Mouse (Mus musculus) limb, embryonic 11.5 days (tissue): ENCODE data around the gene Cacna1d. TPM values are rescaled to one million over a fixed set of nuclear protein-coding genes. Genes with fewer than 3 reads are reported as not detected.

Source experiments
- ATAC-seq: fragments of 200-750 bp; cut with Nextera tagmentation; 2 replicates; pipeline ENCODE4 v1.8.0; 2017; ENCODE audit warnings: low read depth; ENCODE audit not compliant: insufficient number of reproducible peaks, low FRiP score, low TSS enrichment
- DNase-seq: peaks from one replicate; pipeline ENCODE4 v3.0.0-alpha.2; 2015; ENCODE audit warnings: low spot score
- H3K27ac ChIP-seq: fragments of 300-500 bp; sonication (generic); replicated peaks from 2 replicates; pipeline ENCODE4 v1.5.1; 2014; ENCODE audit warnings: low read depth, mild to moderate bottlenecking, low read length
- H3K27me3 ChIP-seq: fragments of 300-500 bp; sonication (generic); 2 replicates; pipeline ENCODE4 v1.6.1; 2014; ENCODE audit warnings: mild to moderate bottlenecking, low read length, mixed read lengths; ENCODE audit not compliant: control insufficient read depth, insufficient read depth
- H3K36me3 ChIP-seq: fragments of 300-500 bp; sonication (generic); 2 replicates; pipeline ENCODE4 v1.6.1; 2014; ENCODE audit warnings: mild to moderate bottlenecking, low read length, moderate library complexity, mixed read lengths; ENCODE audit not compliant: control insufficient read depth, insufficient read depth
- H3K4me1 ChIP-seq: fragments of 300-500 bp; sonication (generic); 2 replicates; pipeline ENCODE4 v1.6.1; 2014; ENCODE audit warnings: low read length, mixed read lengths; ENCODE audit not compliant: control insufficient read depth, insufficient read depth
- H3K4me2 ChIP-seq: fragments of 300-500 bp; sonication (generic); 2 replicates; pipeline ENCODE4 v1.6.1; 2014; ENCODE audit warnings: low read depth, mild to moderate bottlenecking, moderate library complexity; ENCODE audit not compliant: severe bottlenecking
- H3K4me3 ChIP-seq: fragments of 300-500 bp; sonication (generic); 2 replicates; pipeline ENCODE4 v1.5.1; 2014; ENCODE audit warnings: low read depth, low read length
- H3K9ac ChIP-seq: fragments of 300-500 bp; sonication (generic); 2 replicates; pipeline ENCODE4 v1.6.1; 2014; ENCODE audit warnings: mild to moderate bottlenecking, low read length
- H3K9me3 ChIP-seq: fragments of 300-500 bp; sonication (generic); 2 replicates; pipeline ENCODE4 v1.6.1; 2016; ENCODE audit warnings: low read length; ENCODE audit not compliant: control insufficient read depth
- WGBS: fragments of 180-500 bp; shearing (Covaris S2); extraction: QIAGEN DNeasy Blood & Tissue Kit; methylation state at CpG from one replicate; pipeline ENCODE4 v1.1.7; 2014; 5-methylcytosine and 5-hydroxymethylcytosine counted together
- polyA plus RNA-seq: library from polyadenylated mRNA; unstranded; fragments of >200 nt; fragmentation: Nextera tagmentation; extraction: Ambion mirVana; gene quantifications from 2 replicates; pipeline ENCODE4 v1.2.1, GENCODE M21; 2014

The Cacna1d gene
- polyA plus RNA-seq, 1 experiment from 2014 or later, result 2.1 TPM

GRCm38 (mm10) chr14:30523356-30523755 is 32.1 kb upstream of the Cacna1d start:
- 89% methylated on average over 6 of the region's 6 CpGs for WGBS

GRCm38 (mm10) chr14:30519323-30519722 is 28.1 kb upstream of the Cacna1d start:
- H3K9ac ChIP-seq, result no peak overlapping the region
- no peak for ATAC-seq
- no peak overlapping the region for H3K4me3 ChIP-seq
- H3K36me3 ChIP-seq, result peaks cover 16% of the 10 kb centered on the region
- H3K4me1 ChIP-seq, result no peaks in the 10 kb centered on the region
- WGBS, result 87% methylated on average over 5 of the region's 5 CpGs
- H3K27ac ChIP-seq, result no peak overlapping the region
- H3K27me3 ChIP-seq, result no peaks in the 10 kb centered on the region
- no peak overlapping the region for H3K4me2 ChIP-seq
- DNase-seq, result no peak
- H3K9me3 ChIP-seq, result no peaks in the 10 kb centered on the region

More at GRCm38 (mm10) chr14:30523356-30523755, 32.1 kb upstream of the Cacna1d start:
- no peak overlapping the region for H3K4me3 ChIP-seq
- no peaks in the 10 kb centered on the region for H3K4me1 ChIP-seq
- no peak overlapping the region for H3K9ac ChIP-seq
- no peaks in the 10 kb centered on the region for H3K9me3 ChIP-seq
- no peak overlapping the region for H3K4me2 ChIP-seq
- H3K27ac ChIP-seq, result no peak overlapping the region
- peaks cover 22% of the 10 kb centered on the region for H3K36me3 ChIP-seq
- DNase-seq (no peak), ATAC-seq (no peak)
- H3K27me3 ChIP-seq, result no peaks in the 10 kb centered on the region

- no peaks in the 10 kb centered on the region for H3K27me3 ChIP-seq
- no peak overlapping the region for H3K27ac ChIP-seq
- no peak overlapping the region for H3K9ac ChIP-seq
- H3K36me3 ChIP-seq, result peaks cover 13% of the 10 kb centered on the region; the same call in 1 of the 2 replicates
- ATAC-seq (no peak), DNase-seq (no peak)
- no peak overlapping the region for H3K4me3 ChIP-seq
- H3K4me1 ChIP-seq, result no peaks in the 10 kb centered on the region
- no peaks in the 10 kb centered on the region for H3K9me3 ChIP-seq
- no peak overlapping the region for H3K4me2 ChIP-seq
- WGBS, result 90% methylated on average over 13 of the region's 13 CpGs
Measured at GRCm38 (mm10) chr14:30515931-30516723, 24.9 kb upstream of the Cacna1d start.

- 93% methylated on average over 5 of the region's 5 CpGs for WGBS
- no peaks in the 10 kb centered on the region for H3K27me3 ChIP-seq
- H3K4me2 ChIP-seq, result no peak overlapping the region
- DNase-seq (no peak), ATAC-seq (no peak)
- H3K36me3 ChIP-seq, result peaks cover 7% of the 10 kb centered on the region; the same call in 1 of the 2 replicates
- no peak overlapping the region for H3K4me3 ChIP-seq
- no peaks in the 10 kb centered on the region for H3K9me3 ChIP-seq
- H3K9ac ChIP-seq, result no peak overlapping the region
- H3K4me1 ChIP-seq, result no peaks in the 10 kb centered on the region
- H3K27ac ChIP-seq, result no peak overlapping the region
Measured at GRCm38 (mm10) chr14:30512896-30513295, 21.6 kb upstream of the Cacna1d start.

DNA sequence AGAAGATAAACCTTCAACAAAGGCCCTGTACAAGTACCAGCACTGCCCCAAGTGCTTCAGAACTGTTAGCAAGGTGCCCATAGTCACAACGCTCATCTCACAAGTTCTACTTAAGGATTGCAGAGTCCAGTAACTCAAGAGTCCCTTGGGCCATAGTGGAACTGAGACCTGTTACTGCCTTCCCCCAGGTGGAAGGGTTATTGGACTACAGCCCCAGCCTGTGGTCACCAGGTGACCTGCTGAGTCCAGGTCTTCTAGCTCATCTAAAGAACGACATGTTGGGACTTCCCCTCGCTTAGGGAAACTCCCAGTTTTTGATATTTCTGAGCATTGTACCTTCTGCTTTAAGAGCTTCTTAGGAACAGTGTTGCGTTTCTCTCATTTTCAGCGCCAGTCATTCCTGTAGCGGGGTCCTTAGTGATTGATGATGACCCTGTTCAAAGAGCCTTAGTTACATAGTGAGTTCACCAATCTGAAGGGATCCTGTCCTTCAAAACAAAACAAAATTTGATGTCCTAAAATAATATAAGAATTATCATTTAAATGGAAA is 19.0 kb upstream of the Cacna1d start:
- Histone ChIP-seq H3K36me3 (peaks cover 8% of the 10 kb centered on the region; the same call in 1 of the 2 replicates), H3K27me3 (no peaks in the 10 kb centered on the region), H3K27ac (no peak overlapping the region), H3K9me3 (no peaks in the 10 kb centered on the region), H3K4me2 (no peak overlapping the region), H3K9ac (no peak overlapping the region), H3K4me1 (no peaks in the 10 kb centered on the region), H3K4me3 (no peak overlapping the region)
- ATAC-seq, result no peak
- DNase-seq, result no peak
- WGBS, result 96% methylated on average over 6 of the region's 6 CpGs

DNA sequence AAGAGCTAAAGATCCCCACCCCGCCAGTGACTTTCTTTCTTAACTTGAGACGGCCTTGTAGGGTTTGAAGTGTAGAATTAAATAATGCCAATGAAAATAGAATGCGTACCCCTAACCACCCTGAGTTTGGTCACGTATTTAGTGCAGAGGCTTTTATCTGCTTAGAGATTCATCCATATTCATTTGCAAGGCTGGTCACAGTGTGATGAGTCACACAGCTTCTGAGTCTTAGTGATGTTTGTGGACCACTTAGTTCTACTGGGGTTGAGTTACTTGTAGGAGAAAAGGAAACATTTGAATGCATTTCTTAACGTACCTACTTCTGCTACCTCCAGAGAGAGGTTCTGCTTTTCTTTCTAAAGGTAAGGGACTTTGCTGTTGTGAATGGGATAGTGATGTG is 13.7 kb upstream of the Cacna1d start:
- ATAC-seq (no peak), DNase-seq (no peak)
- Histone ChIP-seq H3K4me3 (no peak overlapping the region), H3K4me2 (no peak overlapping the region), H3K9me3 (no peaks in the 10 kb centered on the region), H3K27ac (no peak overlapping the region), H3K27me3 (no peaks in the 10 kb centered on the region), H3K9ac (no peak overlapping the region), H3K36me3 (peaks cover 2% of the 10 kb centered on the region; the same call in 1 of the 2 replicates), H3K4me1 (no peaks in the 10 kb centered on the region)
- WGBS, result 83% methylated on average over 5 of the region's 5 CpGs

GRCm38 (mm10) chr14:30498202-30498601 is 6.9 kb upstream of the Cacna1d start:
- no peaks in the 10 kb centered on the region for H3K9me3 ChIP-seq
- whole genome bisulfite sequencing, result 94% methylated on average over 2 of the region's 2 CpGs

DNA sequence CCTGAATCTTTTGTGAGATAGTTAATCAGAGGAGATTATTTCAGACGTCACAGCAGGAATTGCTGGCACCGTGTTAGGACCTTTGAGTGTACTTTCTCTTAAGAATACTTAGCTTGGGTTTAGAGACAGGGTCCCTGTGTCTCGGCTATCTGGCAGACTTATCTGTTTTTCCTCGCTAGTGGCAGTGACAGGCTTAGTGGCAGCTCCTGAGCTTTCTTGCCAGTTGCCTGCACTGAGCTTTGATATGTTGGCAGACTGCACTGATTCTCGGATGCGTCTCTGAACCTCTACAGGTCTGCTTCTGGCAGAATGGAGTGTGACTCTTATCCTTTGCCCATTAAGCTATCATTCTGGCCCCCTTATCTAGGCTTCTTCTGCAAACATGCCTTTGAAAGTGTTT is 3.7 kb upstream of the Cacna1d start:
- ATAC-seq (no peak), DNase-seq (no peak)
- Histone ChIP-seq H3K27ac (no peak overlapping the region), H3K27me3 (no peaks in the 10 kb centered on the region), H3K9me3 (no peaks in the 10 kb centered on the region), H3K4me1 (no peaks in the 10 kb centered on the region), H3K4me3 (no peak overlapping the region), H3K9ac (no peak overlapping the region), H3K4me2 (no peak overlapping the region), H3K36me3 (peaks cover 2% of the 10 kb centered on the region; the same call in 1 of the 2 replicates)
- 78% methylated on average over 6 of the region's 6 CpGs for WGBS

More at GRCm38 (mm10) chr14:30498202-30498601, 6.9 kb upstream of the Cacna1d start:
- Histone ChIP-seq H3K4me2 (no peak overlapping the region), H3K27me3 (no peaks in the 10 kb centered on the region), H3K9ac (no peak overlapping the region), H3K4me1 (no peaks in the 10 kb centered on the region), H3K27ac (no peak overlapping the region), H3K4me3 (no peak overlapping the region), H3K36me3 (peaks cover 2% of the 10 kb centered on the region; the same call in 1 of the 2 replicates)
- ATAC-seq (no peak), DNase-seq (no peak)
